Mouse (Mus musculus): Measurements from ENCODE around the gene Ptprn2. TPM values are rescaled to one million over a fixed set of nuclear protein-coding genes. Genes with fewer than 3 reads are reported as not detected.

The Ptprn2 gene
- polyA plus RNA-seq, 1 experiment from 2014 or later, result 0.09 TPM

DNA sequence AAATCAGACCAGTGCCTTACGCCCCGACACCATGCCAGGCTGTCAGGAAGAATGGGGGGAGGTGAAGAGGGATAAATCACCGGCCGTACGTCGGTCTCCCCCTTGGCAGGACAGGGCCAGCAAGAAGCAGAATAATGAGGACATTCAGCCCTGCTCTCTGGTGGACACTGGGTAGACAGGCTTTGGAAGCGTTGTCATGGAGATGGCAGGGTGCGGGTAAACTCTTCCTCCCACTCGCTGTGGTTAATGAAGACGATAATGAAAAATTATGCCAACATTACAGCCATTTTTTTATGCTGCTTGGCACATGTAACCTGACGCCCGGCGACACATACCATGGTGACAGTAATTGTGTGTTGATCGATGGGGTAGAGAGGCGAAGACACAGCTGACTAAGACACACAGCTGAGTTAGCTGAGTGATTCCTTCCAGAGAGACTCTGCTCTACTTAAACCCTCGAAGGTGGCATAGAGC is 621.7 kb downstream of the Ptprn2 start:
- 35% methylated on average over 16 of the region's 16 CpGs for WGBS
- peak overlapping the region; percentile 15; the same call in 1 of the 2 replicates for H3K4me3 ChIP-seq
- no peak overlapping the region for H3K27ac ChIP-seq
- H3K27me3 ChIP-seq (ENCODE audit: low read depth, poor library complexity, severe bottlenecking), result no peaks in the 10 kb centered on the region
- no peaks in the 10 kb centered on the region for H3K36me3 ChIP-seq
- peak; percentile 52 for DNase-seq (ENCODE audit: low spot score)
- peaks cover 16% of the 10 kb centered on the region for H3K4me1 ChIP-seq
- H3K9me3 ChIP-seq (replicated peaks), result no peaks in the 10 kb centered on the region

DNA sequence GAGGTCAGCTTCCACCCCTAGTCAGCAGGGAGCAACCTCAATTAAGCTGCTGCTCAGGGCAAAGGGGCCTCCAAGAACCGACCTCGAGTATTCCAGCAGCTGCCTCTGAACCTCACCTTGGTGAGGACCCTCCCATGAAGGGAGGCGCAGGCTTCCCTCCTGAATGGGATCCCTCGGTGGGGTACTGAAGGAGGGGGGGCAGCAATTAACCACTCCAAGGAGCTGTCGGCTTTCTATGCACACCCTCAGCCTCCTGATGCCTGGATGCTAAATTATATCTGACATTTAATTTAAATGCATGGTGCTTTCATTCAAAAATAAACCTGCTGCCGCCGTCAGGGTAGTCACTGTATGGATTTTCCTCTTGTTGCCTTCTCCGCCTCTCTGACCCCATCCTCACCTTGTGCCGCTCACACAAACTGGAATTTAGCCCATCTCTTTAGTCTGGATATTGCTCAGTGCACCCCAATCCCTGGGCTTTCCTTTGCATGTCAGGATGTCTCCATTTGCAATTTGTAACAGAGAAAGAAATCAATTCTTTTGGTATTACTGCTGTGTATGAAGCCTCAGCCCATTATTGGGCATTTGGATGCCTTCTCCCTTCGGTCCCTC is 629.8 kb downstream of the Ptprn2 start:
- peaks cover 5% of the 10 kb centered on the region; the same call in 1 of the 2 replicates for H3K4me1 ChIP-seq
- no peaks in the 10 kb centered on the region for H3K36me3 ChIP-seq
- H3K27ac ChIP-seq, result 0 out of 2 replicates have a peak overlapping the region, but pooled peaks have one; percentile 19
- DNase-seq (ENCODE audit: low spot score), result no peak
- no peak overlapping the region for H3K4me3 ChIP-seq
- no peaks in the 10 kb centered on the region for H3K27me3 ChIP-seq (ENCODE audit: low read depth, poor library complexity, severe bottlenecking)
- no peaks in the 10 kb centered on the region for H3K9me3 ChIP-seq (replicated peaks)
- 71% methylated on average over 10 of the region's 10 CpGs for WGBS

DNA sequence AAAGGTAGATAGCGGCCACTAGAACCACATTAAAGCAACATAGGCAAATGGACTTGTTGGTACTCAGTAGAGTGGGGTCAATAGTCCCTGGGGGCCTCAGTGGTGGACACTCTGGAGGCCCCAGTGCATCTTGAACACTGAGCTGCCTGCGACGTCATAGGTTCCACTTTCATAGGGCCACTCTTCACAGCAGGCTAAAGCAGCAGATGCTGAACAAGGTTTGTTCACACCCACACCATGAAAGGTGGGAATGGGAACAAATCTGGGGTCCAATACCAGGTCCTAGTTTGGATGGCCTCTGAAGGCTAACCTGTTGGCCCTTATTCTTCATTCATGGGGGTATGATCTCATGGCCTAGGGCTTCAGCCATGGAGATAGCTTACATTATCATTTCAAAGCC is 641.6 kb downstream of the Ptprn2 start:
- 88% methylated on average over 3 of the region's 3 CpGs for WGBS
- no peak overlapping the region for H3K27ac ChIP-seq
- DNase-seq (ENCODE audit: low spot score), result no peak
- no peaks in the 10 kb centered on the region for H3K36me3 ChIP-seq
- no peaks in the 10 kb centered on the region for H3K9me3 ChIP-seq (replicated peaks)
- H3K27me3 ChIP-seq (ENCODE audit: low read depth, poor library complexity, severe bottlenecking), result no peaks in the 10 kb centered on the region
- no peak overlapping the region for H3K4me3 ChIP-seq
- no peaks in the 10 kb centered on the region for H3K4me1 ChIP-seq

DNA sequence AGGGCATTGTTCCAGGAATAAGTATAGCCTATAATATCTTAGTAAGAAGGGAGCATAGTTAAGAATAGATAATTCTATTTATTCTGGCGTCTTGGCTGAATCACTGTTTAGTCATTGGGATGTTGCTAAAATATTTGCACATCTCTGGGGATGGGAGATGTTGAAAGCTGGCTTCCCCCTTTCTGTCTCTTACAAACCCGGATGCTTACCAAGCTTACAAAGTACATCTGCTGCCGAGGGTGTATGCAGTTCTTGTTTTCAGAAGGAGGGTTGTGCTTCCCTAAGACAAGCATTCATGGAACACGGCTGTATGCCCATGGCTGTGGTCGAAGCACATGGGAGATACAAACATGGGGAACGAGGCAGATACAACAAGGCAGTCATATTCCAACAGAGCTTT is 642.0 kb downstream of the Ptprn2 start:
- Histone ChIP-seq H3K27me3 (ENCODE audit: low read depth, poor library complexity, severe bottlenecking) (no peaks in the 10 kb centered on the region), H3K9me3 (replicated peaks) (no peaks in the 10 kb centered on the region), H3K4me3 (no peak overlapping the region), H3K36me3 (no peaks in the 10 kb centered on the region), H3K27ac (no peak overlapping the region), H3K4me1 (no peaks in the 10 kb centered on the region)
- DNase-seq (ENCODE audit: low spot score), result no peak
- 87% methylated on average over 6 of the region's 6 CpGs for WGBS

DNA sequence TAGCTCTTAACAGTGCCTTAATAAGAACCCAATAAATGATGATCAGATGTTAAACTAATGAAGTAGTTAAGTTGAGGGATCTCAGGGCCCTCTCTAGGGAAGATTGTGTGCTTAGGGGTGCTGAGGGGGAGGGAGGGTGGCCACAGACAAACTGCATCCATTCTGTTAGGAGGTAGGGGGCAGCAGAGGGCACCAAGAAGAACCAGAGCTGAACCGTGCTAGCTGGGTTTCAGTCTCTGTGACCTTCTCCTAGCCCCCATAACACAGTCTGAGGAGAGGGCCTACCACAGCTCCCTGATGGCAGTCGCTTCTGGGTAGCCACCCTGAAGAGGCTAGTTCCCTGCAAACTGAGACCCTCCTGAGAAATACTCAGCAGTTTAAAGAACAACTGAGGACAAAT is 646.6 kb downstream of the Ptprn2 start:
- DNase-seq (ENCODE audit: low spot score), result no peak
- Histone ChIP-seq H3K27ac (no peak overlapping the region), H3K4me1 (no peaks in the 10 kb centered on the region), H3K27me3 (ENCODE audit: low read depth, poor library complexity, severe bottlenecking) (no peaks in the 10 kb centered on the region), H3K36me3 (no peaks in the 10 kb centered on the region), H3K9me3 (replicated peaks) (no peaks in the 10 kb centered on the region), H3K4me3 (no peak overlapping the region)
- WGBS, result 14% methylated on average over 2 of the region's 2 CpGs

DNA sequence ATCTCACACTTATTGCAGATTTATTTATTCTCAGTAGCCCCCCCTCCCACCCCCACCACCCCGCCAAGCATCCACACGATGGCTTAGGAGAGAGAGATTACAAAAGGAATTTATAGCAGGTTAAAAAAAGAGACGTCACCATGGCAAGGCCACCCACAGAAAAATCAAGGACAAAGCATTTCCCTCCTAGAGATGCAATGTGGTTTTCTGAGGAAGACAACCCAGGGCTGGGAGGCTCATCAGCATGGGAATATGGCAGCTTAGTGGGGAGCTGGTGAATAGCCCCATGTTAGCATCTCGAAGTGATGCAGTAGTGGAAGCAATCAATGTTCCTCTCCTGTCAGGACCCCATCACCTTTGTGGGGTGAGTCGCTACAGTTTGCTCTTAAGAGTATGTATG is 649.7 kb downstream of the Ptprn2 start:
- Histone ChIP-seq H3K4me3 (no peak overlapping the region), H3K27ac (no peak overlapping the region), H3K4me1 (no peaks in the 10 kb centered on the region), H3K36me3 (no peaks in the 10 kb centered on the region), H3K27me3 (ENCODE audit: low read depth, poor library complexity, severe bottlenecking) (no peaks in the 10 kb centered on the region; the same call in 1 of the 2 replicates), H3K9me3 (replicated peaks) (no peaks in the 10 kb centered on the region)
- DNase-seq (ENCODE audit: low spot score), result no peak
- WGBS, result 83% methylated on average over 5 of the region's 5 CpGs

DNA sequence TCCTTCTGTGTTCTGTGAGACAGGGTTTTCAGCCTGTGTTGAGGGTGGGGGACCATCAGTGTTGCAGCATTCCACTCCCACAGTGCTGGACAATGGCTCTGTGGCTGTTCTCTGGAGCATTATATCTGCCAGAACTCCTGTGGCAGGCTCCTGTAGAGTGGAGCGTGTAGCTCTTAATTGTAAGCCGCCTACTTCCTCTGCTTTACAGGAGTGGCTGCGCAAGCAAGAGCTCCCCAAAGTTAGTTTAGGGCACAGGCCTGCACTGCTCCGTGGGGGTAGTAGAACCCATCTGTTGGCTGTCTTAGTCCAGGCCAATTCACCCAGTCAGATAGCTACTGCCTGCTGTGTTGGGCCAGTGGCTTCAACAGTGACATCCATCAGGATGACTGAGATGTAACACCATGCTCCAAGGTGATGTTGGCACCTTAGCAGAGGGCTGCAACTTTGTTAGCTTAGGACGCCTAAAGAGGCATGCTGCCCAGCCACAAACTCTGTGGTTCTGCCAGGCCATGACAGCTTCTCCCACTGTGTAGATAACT is 651.0 kb downstream of the Ptprn2 start:
- no peaks in the 10 kb centered on the region for H3K36me3 ChIP-seq
- no peak overlapping the region for H3K4me3 ChIP-seq
- WGBS, result 72% methylated on average over 5 of the region's 5 CpGs
- no peaks in the 10 kb centered on the region; the same call in 1 of the 2 replicates for H3K27me3 ChIP-seq (ENCODE audit: low read depth, poor library complexity, severe bottlenecking)
- no peaks in the 10 kb centered on the region for H3K4me1 ChIP-seq
- H3K27ac ChIP-seq, result no peak overlapping the region
- no peaks in the 10 kb centered on the region for H3K9me3 ChIP-seq (replicated peaks)
- no peak for DNase-seq (ENCODE audit: low spot score)

DNA sequence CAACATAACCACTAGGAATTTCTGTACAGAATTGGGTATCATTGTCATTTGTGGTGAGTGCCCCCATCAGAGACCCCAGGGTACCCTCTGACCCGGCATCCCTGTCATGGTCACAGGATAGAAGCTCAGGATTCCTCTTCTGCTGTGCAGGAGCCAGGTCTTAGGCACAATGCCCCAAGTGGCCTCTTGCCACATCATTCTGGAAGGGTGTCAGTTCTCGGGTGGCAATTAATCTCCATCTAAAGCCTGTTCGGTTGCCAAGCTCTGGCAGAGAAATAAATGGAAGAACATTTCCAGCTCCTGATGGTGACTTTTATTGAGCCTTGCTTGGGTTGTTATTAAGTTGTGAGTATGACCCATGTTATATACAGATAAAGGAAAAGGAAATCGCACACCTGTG is 655.4 kb downstream of the Ptprn2 start:
- no peak for DNase-seq (ENCODE audit: low spot score)
- H3K9me3 ChIP-seq (replicated peaks), result no peaks in the 10 kb centered on the region
- no peaks in the 10 kb centered on the region for H3K4me1 ChIP-seq
- no peak overlapping the region for H3K4me3 ChIP-seq
- H3K27me3 ChIP-seq (ENCODE audit: low read depth, poor library complexity, severe bottlenecking), result no peaks in the 10 kb centered on the region; the same call in 1 of the 2 replicates
- H3K36me3 ChIP-seq, result no peaks in the 10 kb centered on the region
- WGBS, result 85% methylated on average over 4 of the region's 4 CpGs
- no peak overlapping the region for H3K27ac ChIP-seq

DNA sequence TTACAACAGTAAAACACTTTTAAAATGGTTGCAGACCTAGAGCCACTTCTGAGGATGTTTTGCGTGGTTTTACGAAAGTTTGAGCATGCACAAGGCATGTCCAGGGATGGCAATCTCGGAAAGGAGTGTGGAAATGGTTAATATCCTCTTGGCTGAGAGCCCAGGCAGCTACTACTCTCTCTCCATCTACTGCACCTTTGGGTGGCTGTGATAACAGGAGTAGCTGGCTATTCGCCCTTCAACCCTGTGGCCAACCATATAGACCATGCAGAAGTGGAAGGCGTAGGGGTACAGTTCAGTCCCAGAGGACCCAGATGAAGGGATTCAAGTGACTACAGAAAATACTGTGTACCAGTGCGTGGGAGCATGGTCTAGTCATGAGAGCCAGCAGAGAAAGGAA is 655.9 kb downstream of the Ptprn2 start:
- 90% methylated on average over 6 of the region's 6 CpGs for WGBS
- no peak overlapping the region for H3K27ac ChIP-seq
- DNase-seq (ENCODE audit: low spot score), result no peak

DNA sequence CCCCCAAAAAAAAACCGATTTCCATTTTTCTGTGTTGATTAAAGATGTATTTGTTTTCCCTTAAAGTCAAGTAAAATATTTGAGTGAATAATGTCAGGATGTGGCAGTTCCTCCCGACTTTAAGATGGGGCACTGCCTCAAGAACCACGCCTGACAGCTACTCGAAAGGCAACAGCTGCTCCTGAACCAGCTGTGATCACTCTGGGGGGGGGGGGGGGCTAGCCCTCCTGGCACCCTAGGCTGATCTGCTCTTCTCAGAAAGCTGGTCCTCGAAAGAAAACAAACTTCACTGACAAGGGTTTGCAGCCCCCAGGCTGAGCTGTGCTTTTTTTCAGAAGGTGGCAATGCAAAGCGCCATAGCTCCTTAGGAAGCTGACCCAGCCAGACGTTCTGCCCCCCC is 663.7 kb downstream of the Ptprn2 start:
- 11% methylated on average over 7 of the region's 7 CpGs for WGBS
- Histone ChIP-seq H3K36me3 (no peaks in the 10 kb centered on the region), H3K9me3 (replicated peaks) (no peaks in the 10 kb centered on the region), H3K4me1 (peaks cover 42% of the 10 kb centered on the region), H3K27ac (no peak overlapping the region), H3K27me3 (ENCODE audit: low read depth, poor library complexity, severe bottlenecking) (peaks cover 72% of the 10 kb centered on the region), H3K4me3 (no peak overlapping the region)
- no peak for DNase-seq (ENCODE audit: low spot score)

More for the DNA sequence above, 655.9 kb downstream of the Ptprn2 start:
- Histone ChIP-seq H3K9me3 (replicated peaks) (no peaks in the 10 kb centered on the region), H3K27me3 (ENCODE audit: low read depth, poor library complexity, severe bottlenecking) (no peaks in the 10 kb centered on the region; the same call in 1 of the 2 replicates), H3K4me1 (no peaks in the 10 kb centered on the region), H3K36me3 (no peaks in the 10 kb centered on the region), H3K4me3 (no peak overlapping the region)

DNA sequence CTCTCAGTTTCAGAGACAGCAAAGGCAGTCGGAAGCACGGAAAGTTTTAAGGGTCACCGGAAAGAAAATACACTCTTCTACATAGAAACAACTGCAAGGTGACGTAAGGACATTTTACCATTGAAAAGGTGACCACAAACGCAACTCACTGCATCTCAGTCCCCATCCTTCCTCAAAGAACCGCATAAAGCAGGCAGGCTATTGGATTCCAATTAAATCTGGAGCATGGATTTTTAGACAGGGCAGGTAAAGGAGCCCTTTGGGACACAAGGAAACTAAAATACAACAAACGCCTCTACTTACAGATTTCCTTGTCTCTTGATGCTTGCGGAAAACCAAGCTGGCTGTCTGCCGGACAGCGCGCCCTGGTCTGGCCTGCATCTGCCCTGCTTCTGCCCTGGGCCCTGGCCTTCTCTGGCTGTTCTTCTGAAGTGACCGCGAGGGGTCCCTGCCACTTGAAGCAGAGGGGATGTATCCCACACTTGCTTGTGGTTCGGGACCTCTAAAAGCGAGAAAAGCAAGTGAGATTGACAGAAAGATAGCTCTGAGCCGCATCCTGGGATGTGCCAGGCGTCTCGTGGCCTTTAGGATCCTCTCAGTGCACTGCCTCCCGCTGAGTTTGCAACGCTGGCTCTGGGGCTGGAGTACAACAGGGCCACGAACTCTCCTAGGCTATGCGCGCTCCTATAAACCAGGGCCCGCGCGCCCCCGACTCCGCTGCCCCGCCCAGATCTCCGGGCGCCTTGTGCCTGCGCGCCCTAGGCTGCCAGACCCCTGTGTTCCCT is 665.3 kb downstream of the Ptprn2 start:
- Histone ChIP-seq H3K27me3 (ENCODE audit: low read depth, poor library complexity, severe bottlenecking) (peaks cover 88% of the 10 kb centered on the region), H3K9me3 (replicated peaks) (no peaks in the 10 kb centered on the region), H3K4me3 (peak overlapping the region; percentile 37), H3K27ac (no peak overlapping the region), H3K4me1 (peaks cover 58% of the 10 kb centered on the region), H3K36me3 (no peaks in the 10 kb centered on the region)
- 6% methylated on average over 33 of the region's 33 CpGs for WGBS
- DNase-seq (ENCODE audit: low spot score), result peak; percentile 53

DNA sequence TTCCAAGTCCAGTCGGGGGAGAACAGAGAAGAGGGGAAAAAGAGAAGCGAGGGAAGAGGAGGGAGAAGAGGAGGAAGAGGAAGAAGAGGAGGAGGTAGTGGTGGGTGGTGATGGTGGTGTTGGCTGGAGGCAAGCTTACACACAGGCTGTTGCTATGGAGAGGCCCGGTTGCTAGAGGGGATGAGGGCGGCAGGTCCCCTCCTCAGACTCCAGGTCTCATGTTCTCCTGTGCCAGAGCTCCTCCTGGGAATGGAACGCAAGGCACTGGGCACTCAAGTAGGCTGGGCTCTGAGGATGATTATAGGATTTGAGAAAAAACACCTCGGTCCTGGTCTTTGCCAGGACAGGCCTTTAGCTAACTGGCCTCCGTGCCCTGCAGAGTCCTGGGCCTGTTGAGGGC is 666.1 kb downstream of the Ptprn2 start:
- H3K27me3 ChIP-seq (ENCODE audit: low read depth, poor library complexity, severe bottlenecking), result peaks cover 96% of the 10 kb centered on the region
- H3K4me3 ChIP-seq, result peak overlapping the region; percentile 37
- 6% methylated on average over 7 of the region's 7 CpGs for WGBS
- DNase-seq (ENCODE audit: low spot score), result peak; percentile 58
- peaks cover 63% of the 10 kb centered on the region for H3K4me1 ChIP-seq
- no peaks in the 10 kb centered on the region for H3K36me3 ChIP-seq
- H3K27ac ChIP-seq, result no peak overlapping the region
- H3K9me3 ChIP-seq (replicated peaks), result no peaks in the 10 kb centered on the region
